ENCODE assay signal across 8 mouse cellular contexts in the genomic region with DNA sequence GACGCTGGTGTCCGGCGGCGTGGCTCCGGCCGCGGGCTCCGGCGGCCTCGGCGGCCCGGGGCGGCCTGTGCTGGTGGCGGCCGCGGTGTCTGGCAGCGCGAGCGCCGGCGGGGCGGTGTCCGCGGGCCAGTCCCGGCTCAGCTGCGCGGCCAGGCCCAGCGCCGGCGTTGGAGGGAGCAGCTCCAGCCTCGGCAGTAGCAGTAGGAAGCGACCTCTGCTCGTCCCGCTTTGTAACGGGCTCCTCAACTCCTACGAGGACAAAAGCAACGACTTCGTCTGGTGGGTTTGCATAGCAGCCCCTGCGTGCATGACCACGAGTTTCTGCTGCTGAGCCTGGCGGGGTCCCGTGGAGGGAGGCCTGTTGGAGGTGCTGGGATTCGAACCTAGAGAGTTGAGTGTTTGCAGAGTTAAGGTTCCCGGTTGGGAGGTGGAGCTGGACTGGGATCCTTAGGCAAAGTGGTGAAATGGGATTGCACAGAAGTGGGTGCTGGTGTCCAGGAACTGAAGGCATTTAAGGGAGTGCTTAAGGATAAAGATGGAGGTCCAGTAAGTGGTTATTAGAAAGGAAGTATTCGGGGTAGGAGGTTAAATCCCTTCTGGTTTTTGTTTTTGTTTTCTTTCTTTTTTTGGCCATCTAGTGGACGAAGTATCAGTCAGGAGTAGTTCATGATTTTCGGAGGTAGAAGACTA. TPM values are rescaled to one million over a fixed set of nuclear protein-coding genes. Genes with fewer than 3 reads are reported as not detected.
DNase-seq lines count a peak whose midpoint lies in the region; ATAC-seq and TF ChIP-seq lines count a peak whose summit lies in the region.
"Not testable (repeated sequence)": the region's sequence is repeated elsewhere in the genome, so short reads cannot be mapped to it uniquely, and the experiment has no call there.

No protein-coding gene starts in this region.

- not testable (repeated sequence) for H3K4me1 ChIP-seq in ES-E14 (ENCODE audit: control insufficient read depth in 2 of 2, insufficient read depth in 2 of 2, low read length in 2 of 2, poor library complexity in 1 of 2); lung, postnatal 0 days (ENCODE audit: insufficient read depth, low read depth, low read length); olfactory bulb, adult 2 months (ENCODE audit: control insufficient read depth, insufficient read depth, low read length)
- H3K4me1 ChIP-seq in forebrain, embryonic 13.5 days, result peaks cover 30% of the 10 kb centered on the region
- peaks cover 21% of the 10 kb centered on the region for H3K4me1 ChIP-seq in hindbrain, embryonic 10.5 days (replicated peaks)

- WGBS in forebrain, embryonic 13.5 days, result under 1% methylated on average over 28 of the region's 47 CpGs
- WGBS in hindbrain, embryonic 10.5 days, result 2% methylated on average over 30 of the region's 47 CpGs
- under 1% methylated on average over 16 of the region's 47 CpGs for WGBS in lung, postnatal 0 days
- WGBS in olfactory bulb, adult 2 months, result under 1% methylated on average over 30 of the region's 47 CpGs

- H3K27me3 ChIP-seq in forebrain, embryonic 13.5 days; hindbrain, embryonic 10.5 days (ENCODE audit: insufficient read depth, poor library complexity, severe bottlenecking); lung, postnatal 0 days (replicated peaks; ENCODE audit: insufficient read depth, low read length): not testable (repeated sequence)

- not testable (repeated sequence) for H3K9me3 ChIP-seq in ES-E14 (ENCODE audit: control insufficient read depth, insufficient read depth, low read depth, low read length); forebrain, embryonic 13.5 days (replicated peaks); hindbrain, embryonic 10.5 days; lung, postnatal 0 days (ENCODE audit: low read length)

- H3K4me3 ChIP-seq in ES-E14 (ENCODE audit: insufficient read depth in 1 of 2, low read depth in 1 of 2, low read length in 2 of 2, poor library complexity in 1 of 2, severe bottlenecking in 1 of 2), result peak overlapping the region; percentile 80 to 95
- H3K4me3 ChIP-seq in forebrain, embryonic 13.5 days, result peak overlapping the region; percentile 79
- H3K4me3 ChIP-seq in hindbrain, embryonic 10.5 days, result peak overlapping the region; percentile 85
- peak overlapping the region; percentile 69 for H3K4me3 ChIP-seq in lung, postnatal 0 days (ENCODE audit: low read depth, low read length)
- H3K4me3 ChIP-seq in olfactory bulb, adult 2 months (ENCODE audit: insufficient read depth, low read depth, low read length), result peak overlapping the region; percentile 86

- peak; percentile 31; the same call in 1 of the 2 replicates for TF ChIP-seq CTCF in lung, postnatal 0 days (IDR thresholded peaks at IDR 0.05)
- TF ChIP-seq CTCF in olfactory bulb, adult 2 months (IDR thresholded peaks at IDR 0.05; ENCODE audit: insufficient read depth, low read depth, low read length), result not testable (repeated sequence)

- H3K9ac ChIP-seq in ES-E14 (ENCODE audit: insufficient read depth, low read depth, low read length, poor library complexity, severe bottlenecking), result peak overlapping the region; percentile 100
- peak overlapping the region; percentile 88 for H3K9ac ChIP-seq in forebrain, embryonic 13.5 days
- peak overlapping the region; percentile 58 for H3K9ac ChIP-seq in lung, postnatal 0 days (replicated peaks; ENCODE audit: low read depth)

- not testable (repeated sequence) for TF ChIP-seq EP300 in lung, postnatal 0 days (IDR thresholded peaks at IDR 0.05)

- peak; percentile 22 for DNase-seq in ES-E14 (ENCODE audit: low read depth, low spot score)
- DNase-seq in cerebellum, adult 18-20 months, result peak; percentile 24 to 43
- DNase-seq in hindbrain, embryonic 10.5 days (ENCODE audit: low spot score), result peak; percentile 64
- peak; percentile 26 for DNase-seq in layer of hippocampus, adult 11-12 months (ENCODE audit: low spot score)
- peak; percentile 61 for DNase-seq in lung, postnatal 0 days (ENCODE audit: low spot score)
- DNase-seq in thymus, postnatal 25 days, result peak; percentile 41

- peak overlapping the region; percentile 66 for H3K4me2 ChIP-seq in forebrain, embryonic 13.5 days
- peak overlapping the region; percentile 72 for H3K4me2 ChIP-seq in lung, postnatal 0 days (replicated peaks; ENCODE audit: low read depth, low read length)

- not testable (repeated sequence) for TF ChIP-seq POLR2A in olfactory bulb, adult 2 months (IDR thresholded peaks at IDR 0.05; ENCODE audit: insufficient read depth, low read depth, low read length)

- ATAC-seq in forebrain, embryonic 13.5 days, result peak; percentile 76
- ATAC-seq in lung, postnatal 0 days, result peak; percentile 77

- in situ Hi-C loops in ES-E14 (cut with MboI; ENCODE audit: low sequenced_read_pairs in 2 of 2, unreplicated experiment in 2 of 2), result not testable (repeated sequence)

- H3K36me3 ChIP-seq in ES-E14 (ENCODE audit: control insufficient read depth, insufficient read depth, low read length, poor library complexity, severe bottlenecking); forebrain, embryonic 13.5 days (ENCODE audit: poor library complexity, severe bottlenecking); hindbrain, embryonic 10.5 days; lung, postnatal 0 days (ENCODE audit: insufficient read depth, low read length): not testable (repeated sequence)

- not testable (repeated sequence) for H3K27ac ChIP-seq in ES-E14 (ENCODE audit: insufficient read depth, low read depth, low read length, poor library complexity, severe bottlenecking); olfactory bulb, adult 2 months (ENCODE audit: insufficient read depth, low read depth, low read length)
- H3K27ac ChIP-seq in forebrain, embryonic 13.5 days, result peak overlapping the region; percentile 36; the same call in 1 of the 2 replicates
- H3K27ac ChIP-seq in hindbrain, embryonic 10.5 days, result peak overlapping the region; percentile 94
- H3K27ac ChIP-seq in lung, postnatal 0 days (ENCODE audit: low read length), result peak overlapping the region; percentile 97

RNA-seq across cellular contexts. Expression of a gene that starts 0.6 kb away (rescaled TPM):
- total RNA-seq in ES-E14 (2012; rRNA removed), result 75.7 and 92.3 TPM in 2 replicates
- 19.9 and 21.4 TPM in 2 replicates for polyA plus RNA-seq in forebrain, embryonic 13.5 days (2015; fragmentation: Nextera tagmentation; extraction: Ambion mirVana)
- 21.4 and 24.3 TPM in 2 replicates for polyA plus RNA-seq in hindbrain, embryonic 10.5 days (2016; fragmentation: Nextera tagmentation; extraction: Ambion mirVana)
- 49.1 and 70.1 TPM in 2 replicates for polyA plus RNA-seq in lung, postnatal 0 days (2015; fragmentation: Nextera tagmentation; extraction: Ambion mirVana)
- not detected in 2 replicates for polyA plus RNA-seq in olfactory bulb, adult 2 months (2012; ENCODE audit: insufficient read depth, insufficient read length, low replicate concordance, missing spikeins)

Comparison
In these comparisons a context has a peak if more than half of its experiments do, and no peak if none do; other contexts are left out.
1. RNA of a gene that starts 0.6 kb away (polyA plus RNA-seq): 49.1 to 70.1 TPM in lung, postnatal 0 days, 21.4 to 24.3 TPM in hindbrain, embryonic 10.5 days and 19.9 to 21.4 TPM in forebrain, embryonic 13.5 days; not detected in olfactory bulb, adult 2 months; every median in the first group is over 10 times any median in the second.
2. Peak in every context shown above with its lines, with median percentiles within 50 percentile points of each other: DNase-seq, H3K4me3 ChIP-seq and H3K9ac ChIP-seq.